Mouse (Mus musculus): Measurements from ENCODE around the gene Fmo5.

Fmo5 gene

DNA sequence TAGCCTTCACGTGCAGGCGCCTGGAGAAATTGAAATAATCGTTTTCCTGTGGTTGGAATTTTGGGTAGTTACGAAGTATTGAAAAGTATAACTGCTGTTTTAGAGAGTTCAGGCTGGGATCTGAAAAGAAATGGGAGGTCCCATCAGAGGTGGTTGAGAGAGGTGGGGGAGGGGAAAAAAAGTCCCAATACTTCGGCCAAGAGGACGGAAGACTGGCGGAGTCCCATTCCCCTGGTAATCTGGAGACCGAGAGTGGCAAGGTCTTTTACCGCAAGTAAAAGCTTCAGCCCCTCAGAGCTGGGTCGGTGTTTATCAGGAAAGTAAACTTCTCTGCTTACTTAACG, 53.5 kb downstream of the Fmo5 start:
- DNase-seq, result no peak

DNA sequence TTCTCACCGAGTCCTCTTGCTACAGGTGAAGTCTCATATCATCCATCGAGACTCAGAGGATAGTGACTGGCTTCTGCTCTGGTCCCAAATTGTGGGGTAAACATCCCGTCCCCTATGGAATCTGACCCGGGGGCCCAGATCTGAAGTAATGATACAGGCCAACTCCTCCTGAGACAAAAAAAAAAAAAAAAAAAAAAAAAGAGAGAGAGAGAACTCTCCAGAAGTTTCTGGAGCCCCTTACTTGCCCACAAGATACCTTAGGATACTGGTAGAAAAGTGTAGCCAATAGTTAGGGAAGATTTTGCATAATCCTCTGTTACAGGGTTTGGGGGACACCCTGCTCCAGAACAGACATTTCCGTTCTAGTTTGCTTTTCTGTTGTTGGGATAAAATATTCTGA, 54.0 kb downstream of the Fmo5 start:
- no peak for DNase-seq

DNA sequence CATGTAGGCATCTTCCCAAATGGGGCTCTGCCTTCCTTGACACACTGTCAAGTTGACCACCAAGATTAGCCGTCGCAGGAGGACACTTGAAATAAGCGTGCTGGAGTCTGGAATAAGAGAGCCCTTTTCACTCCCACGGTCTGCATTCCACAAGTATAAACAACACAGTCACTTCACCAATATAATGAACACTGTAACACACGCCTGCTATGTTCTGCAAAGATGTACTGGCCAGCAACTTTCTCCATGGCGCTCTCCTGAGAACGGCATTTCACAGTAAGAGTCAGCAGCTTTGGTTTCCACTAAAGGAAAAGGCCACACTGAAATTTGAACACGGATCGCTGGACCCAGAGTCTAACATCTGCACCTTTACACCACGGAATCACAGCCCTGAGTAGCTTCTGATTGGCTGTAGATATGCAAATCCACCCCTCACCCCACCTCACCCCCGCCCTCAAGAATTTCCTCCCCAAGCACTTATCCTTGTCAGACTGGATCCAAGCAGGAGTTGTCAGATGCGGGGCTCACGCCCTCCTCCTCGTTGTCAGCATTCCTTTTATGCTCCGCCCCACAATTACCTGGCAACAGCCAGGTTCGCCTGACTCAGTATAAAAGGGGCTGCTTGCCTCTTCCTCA, 55.1 kb downstream of the Fmo5 start:
- DNase-seq, result no peak

DNA sequence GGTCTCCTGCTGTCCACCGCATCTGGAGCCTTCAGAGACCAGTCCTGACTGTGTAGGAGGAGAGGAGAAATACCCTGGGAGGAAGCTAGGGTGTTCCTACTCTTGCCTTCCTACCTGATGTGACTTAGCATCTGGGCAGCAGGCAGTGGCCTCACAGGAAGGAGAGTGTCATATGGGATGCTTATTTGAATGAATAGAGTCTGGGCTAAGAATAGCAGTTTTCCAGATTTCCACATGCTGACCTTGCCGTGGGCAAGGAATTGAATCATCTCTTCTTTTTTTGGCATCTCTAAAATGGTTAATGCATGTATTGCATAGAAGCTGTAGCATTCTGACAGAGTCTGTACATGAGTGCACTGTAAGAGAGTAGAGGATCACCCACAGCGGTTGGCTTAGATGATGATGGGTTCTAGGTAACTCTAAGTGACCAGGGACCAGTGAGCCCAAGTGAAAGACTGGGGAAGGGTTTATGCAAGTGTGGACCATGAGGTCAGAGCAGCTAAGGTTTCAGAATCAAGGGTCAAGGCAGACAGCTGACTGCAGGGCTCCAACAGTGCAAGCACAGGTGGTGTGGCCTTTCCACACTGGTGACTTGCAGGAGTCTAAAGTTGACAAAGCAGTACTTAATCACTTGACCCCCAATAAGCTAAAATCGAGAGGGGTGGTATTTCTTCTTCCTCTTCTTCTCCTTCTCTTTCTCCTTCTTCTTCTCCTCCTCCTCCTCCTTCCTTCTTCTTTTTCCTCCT, 57.9 kb downstream of the Fmo5 start:
- DNase-seq, result no peak

- DNase-seq, result no peak
These were observed 60.7 kb downstream of the Fmo5 start for GRCm38 (mm10) chr3:97689289-97689688.

DNA sequence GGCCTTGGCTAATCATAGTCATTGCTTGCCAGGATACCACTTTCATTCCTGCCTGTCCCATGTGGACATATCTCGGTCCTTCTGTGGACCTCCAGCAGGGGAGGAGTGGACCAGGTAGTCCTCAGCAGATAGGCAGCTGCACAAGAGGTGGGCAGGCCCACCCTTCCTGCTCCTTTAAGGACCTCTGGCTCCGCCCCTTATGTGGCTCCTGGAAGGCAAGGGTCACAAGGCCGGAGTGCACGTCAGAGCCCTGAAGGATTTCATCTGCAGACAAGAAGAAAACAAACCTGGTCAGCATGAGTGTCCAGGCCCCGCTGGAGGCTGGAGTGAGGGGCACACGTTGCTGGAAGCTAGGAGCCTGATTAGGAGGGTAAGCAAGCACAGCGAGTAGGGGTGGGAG, 62.0 kb downstream of the Fmo5 start:
- DNase-seq, result no peak

DNA sequence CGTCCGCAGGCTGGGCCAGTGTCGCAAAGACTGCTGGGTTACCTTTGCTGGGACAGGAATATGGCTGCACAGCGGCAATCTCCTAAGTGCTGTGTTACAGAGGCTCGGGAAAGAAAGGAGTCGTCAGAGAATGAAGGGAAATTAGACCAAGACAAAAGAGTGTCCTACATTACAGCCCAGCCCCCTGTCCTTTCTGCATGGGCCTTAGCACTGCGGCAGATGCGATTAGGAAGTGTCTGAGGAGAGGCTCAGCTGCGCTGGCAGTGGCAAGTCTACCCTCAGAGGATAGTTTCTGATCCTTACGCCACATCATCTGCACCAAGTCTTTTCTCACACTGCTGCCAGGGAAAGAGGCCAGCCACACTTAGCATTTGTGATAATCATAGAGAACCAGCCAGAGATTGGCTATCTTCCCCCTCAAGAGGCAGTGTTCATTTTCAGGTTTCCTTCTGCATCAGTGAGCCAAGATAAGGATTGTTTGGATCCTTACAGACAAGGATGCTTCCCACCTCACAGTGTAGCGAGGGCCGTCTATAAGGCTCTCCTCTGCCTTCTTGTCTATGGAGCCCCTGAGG, 62.9 kb downstream of the Fmo5 start:
- no peak for DNase-seq

DNA sequence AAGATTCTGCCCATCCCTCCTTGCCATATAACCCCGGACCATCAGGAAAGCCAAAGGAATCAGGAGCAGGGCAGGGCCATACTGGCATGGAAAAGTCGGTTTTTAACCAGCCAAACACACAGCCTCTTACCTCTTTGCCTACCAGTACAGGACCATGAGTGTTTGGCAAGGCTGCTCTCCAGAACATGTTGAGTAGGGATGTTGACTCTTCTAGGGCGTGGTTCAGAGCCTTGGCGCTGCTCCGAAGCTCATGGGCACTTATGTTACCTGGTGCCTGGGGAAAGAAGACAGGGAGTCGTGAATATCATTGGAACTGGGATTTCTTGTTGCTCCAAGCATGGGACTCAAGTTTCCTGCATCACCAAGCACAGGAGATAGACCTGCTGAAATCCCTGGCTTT, 65.2 kb downstream of the Fmo5 start:
- DNase-seq, result no peak

- DNase-seq, result no peak
These were observed 68.3 kb downstream of the Fmo5 start for GRCm38 (mm10) chr3:97696866-97697265.

- no peak for DNase-seq
These were observed 68.7 kb downstream of the Fmo5 start for GRCm38 (mm10) chr3:97697291-97697690.

GRCm38 (mm10) chr3:97699061-97699460, 70.5 kb downstream of the Fmo5 start:
- no peak for DNase-seq

DNA sequence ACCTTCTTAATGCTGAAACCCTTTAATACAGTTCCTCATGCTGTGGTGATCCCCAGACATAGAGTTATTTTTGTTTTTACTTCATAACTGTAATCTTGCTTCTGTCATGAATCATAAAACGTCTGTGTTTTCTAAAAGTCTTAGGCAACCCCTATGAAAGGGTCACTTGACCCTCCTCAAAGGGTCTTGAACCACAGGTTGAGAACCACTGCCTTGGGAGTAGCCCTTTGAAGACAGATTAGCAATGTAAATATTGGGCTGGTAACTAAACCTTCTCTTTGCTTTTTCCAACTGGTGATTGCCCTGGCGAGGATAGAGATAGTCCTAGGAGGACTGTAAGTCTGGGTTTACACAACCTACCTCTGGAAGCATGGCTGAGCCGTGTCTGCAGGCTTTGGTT, 72.6 kb downstream of the Fmo5 start:
- no peak for DNase-seq

DNA sequence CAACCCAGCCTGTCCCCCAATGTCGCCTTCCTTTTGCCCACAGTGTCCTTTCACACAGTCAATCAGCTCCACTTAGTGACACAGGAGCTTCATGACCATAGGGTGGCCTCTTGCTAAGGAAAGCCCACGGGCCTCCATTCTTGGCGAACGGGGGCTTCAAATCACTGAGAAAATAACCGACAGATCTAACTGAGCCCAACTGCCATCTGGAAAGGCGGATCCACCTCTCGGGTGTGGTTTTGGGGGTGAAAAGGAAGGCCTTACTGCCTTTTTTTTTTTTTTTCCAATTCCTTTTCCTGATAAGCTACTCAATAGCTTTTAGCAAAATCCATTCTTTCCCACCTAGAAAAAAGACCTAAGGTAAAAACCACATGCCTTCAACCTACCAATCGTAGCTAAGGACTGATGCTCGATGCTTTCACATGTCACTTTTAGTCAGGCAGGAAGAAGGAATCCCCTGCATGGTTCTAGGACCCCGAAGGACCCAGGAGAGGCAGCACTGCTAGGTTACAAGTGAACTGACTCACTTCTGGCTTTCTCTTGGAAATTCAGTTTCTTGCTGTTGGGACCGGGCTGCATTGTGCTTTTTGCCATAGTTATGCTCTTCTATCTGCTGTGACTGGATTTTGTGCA, 74.0 kb downstream of the Fmo5 start:
- DNase-seq, result no peak
